Mouse (Mus musculus): Measurements from ENCODE around the gene Polg.

- TF ChIP-seq CTCF (IDR thresholded peaks at IDR 0.05; ENCODE audit: borderline replicate concordance, insufficient read depth, low read depth, low read length) (no peak), POLR2A (IDR thresholded peaks at IDR 0.05; ENCODE audit: borderline replicate concordance, insufficient read depth, low read length) (no peak)
Observed at GRCm38 (mm10) chr7:79496816-79497328, 30.7 kb upstream of the Polg start.
